Mouse (Mus musculus) ES-Bruce4 (cell line): ENCODE data around the gene Ttc28. TPM values are rescaled to one million over a fixed set of nuclear protein-coding genes. Genes with fewer than 3 reads are reported as not detected.

ENCODE experiments used
- H3K27ac ChIP-seq: 2 replicates; pipeline ENCODE4 v1.5.1; 2012; ENCODE audit warnings: low read length, inconsistent platforms; ENCODE audit not compliant: insufficient read depth
- H3K27me3 ChIP-seq: 2 replicates; pipeline ENCODE4 v1.6.1; 2012; ENCODE audit warnings: mild to moderate bottlenecking, low read length, inconsistent platforms; ENCODE audit not compliant: control insufficient read depth, poor library complexity, insufficient read depth, severe bottlenecking
- H3K36me3 ChIP-seq: 2 replicates; pipeline ENCODE4 v1.6.1; 2012; ENCODE audit warnings: inconsistent platforms, mild to moderate bottlenecking, low read length, moderate library complexity; ENCODE audit not compliant: control insufficient read depth, poor library complexity, insufficient read depth, severe bottlenecking
- H3K4me1 ChIP-seq: one replicate; pipeline ENCODE4 v1.8.1; 2011; ENCODE audit warnings: low read length; ENCODE audit not compliant: control insufficient read depth, insufficient read depth
- H3K4me3 ChIP-seq: 2 replicates; pipeline ENCODE4 v1.5.1; 2011; ENCODE audit warnings: low read depth, mild to moderate bottlenecking, low read length
- H3K9ac ChIP-seq: 2 replicates; pipeline ENCODE4 v1.6.1; 2012; ENCODE audit warnings: low read depth, mild to moderate bottlenecking, inconsistent platforms; ENCODE audit not compliant: poor library complexity, severe bottlenecking
- H3K9me3 ChIP-seq: replicated peaks from 2 replicates; pipeline ENCODE4 v1.6.1; 2012; ENCODE audit warnings: mild to moderate bottlenecking, low read length, inconsistent platforms; ENCODE audit not compliant: control insufficient read depth, poor library complexity, insufficient read depth, severe bottlenecking
- CTCF ChIP-seq: IDR thresholded peaks from one replicate; pipeline ENCODE4 v1.8.1; 2011; ENCODE audit warnings: low read depth, low read length
- EP300 ChIP-seq: IDR thresholded peaks from 2 replicates; pipeline ENCODE4 v1.6.1; 2011; ENCODE audit warnings: low read depth, low read length; ENCODE audit not compliant: insufficient read depth
- POLR2A ChIP-seq: IDR thresholded peaks from one replicate; pipeline ENCODE4 v1.8.1; 2011; ENCODE audit warnings: low read length; ENCODE audit not compliant: insufficient read depth
- polyA plus RNA-seq: library from polyadenylated mRNA; stranded (reverse); fragments of >200 nt; gene quantifications from 2 replicates; pipeline ENCODE4 v1.2.4, GENCODE M21; 2011; ENCODE audit warnings: low read depth; ENCODE audit not compliant: missing spikeins, insufficient read depth, insufficient read length

The Ttc28 gene
- polyA plus RNA-seq, 1 experiment: 2.5 TPM

GRCm38 (mm10) chr5:110859013-110859650 lies 20.5 kb upstream of the Ttc28 start:
- no peak for TF ChIP-seq EP300
- TF ChIP-seq POLR2A: no peak
- Histone ChIP-seq H3K4me3 (no peak overlapping the region), H3K9ac (no peak overlapping the region), H3K27ac (0 out of 2 replicates have a peak overlapping the region, but pooled peaks have one; percentile 54), H3K27me3 (no peaks in the 10 kb centered on the region), H3K36me3 (peaks cover 75% of the 10 kb centered on the region), H3K4me1 (no peaks in the 10 kb centered on the region), H3K9me3 (no peaks in the 10 kb centered on the region)

DNA sequence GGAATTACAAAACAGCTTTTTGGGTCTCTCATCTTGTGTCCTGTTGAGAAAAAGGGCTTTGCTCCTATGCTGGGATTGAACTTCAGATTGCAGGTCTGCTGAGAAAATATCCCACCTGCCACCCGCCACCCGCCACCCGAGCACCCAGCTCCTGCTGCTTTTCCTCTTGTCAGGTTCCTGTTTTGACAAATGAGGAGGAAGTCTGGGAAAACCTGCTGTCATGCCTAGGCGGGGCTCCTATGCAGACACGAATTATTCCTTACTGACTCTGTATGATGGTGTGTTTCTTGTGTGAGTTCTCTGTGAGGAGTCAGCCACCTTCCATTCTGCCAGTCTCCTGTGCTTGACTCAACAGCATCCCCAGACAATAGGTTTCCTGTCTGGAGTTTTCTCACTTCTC lies 19.2 kb upstream of the Ttc28 start:
- H3K9ac ChIP-seq: no peak overlapping the region
- no peak for TF ChIP-seq CTCF
- peaks cover 69% of the 10 kb centered on the region for H3K36me3 ChIP-seq
- H3K27ac ChIP-seq: no peak overlapping the region
- no peak overlapping the region for H3K4me3 ChIP-seq
- H3K4me1 ChIP-seq: no peaks in the 10 kb centered on the region
- H3K9me3 ChIP-seq: no peaks in the 10 kb centered on the region
- no peaks in the 10 kb centered on the region for H3K27me3 ChIP-seq

DNA sequence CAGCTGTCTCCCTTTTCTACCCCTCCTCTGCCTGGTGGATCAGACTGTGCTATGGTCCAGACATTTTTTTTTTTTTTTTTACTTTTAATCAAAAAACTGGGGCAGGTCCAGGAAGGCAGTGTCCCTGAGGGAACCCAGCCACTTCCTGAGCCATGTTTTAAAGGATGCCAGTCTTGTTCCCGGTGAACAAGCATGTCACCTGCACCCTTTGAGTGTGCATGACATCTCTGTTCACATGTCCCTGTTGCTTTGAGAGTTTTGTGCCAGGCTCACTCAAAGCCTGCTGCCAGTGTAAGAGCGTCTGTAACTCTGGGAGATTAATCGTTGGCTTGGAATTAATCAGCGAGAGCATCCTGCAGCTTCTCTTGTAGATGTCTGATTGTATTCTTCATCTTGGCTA lies 11.1 kb upstream of the Ttc28 start:
- Histone ChIP-seq H3K9ac (no peak overlapping the region), H3K36me3 (peaks cover 62% of the 10 kb centered on the region), H3K4me1 (no peaks in the 10 kb centered on the region), H3K27me3 (no peaks in the 10 kb centered on the region), H3K4me3 (no peak overlapping the region), H3K9me3 (no peaks in the 10 kb centered on the region), H3K27ac (no peak overlapping the region)
- TF ChIP-seq CTCF: no peak
- TF ChIP-seq POLR2A: no peak
- no peak for TF ChIP-seq EP300

GRCm38 (mm10) chr5:110869242-110869669 lies 10.3 kb upstream of the Ttc28 start:
- Histone ChIP-seq H3K4me3 (no peak overlapping the region), H3K27me3 (no peaks in the 10 kb centered on the region), H3K4me1 (no peaks in the 10 kb centered on the region), H3K9ac (no peak overlapping the region), H3K27ac (no peak overlapping the region), H3K36me3 (peaks cover 63% of the 10 kb centered on the region), H3K9me3 (no peaks in the 10 kb centered on the region)
- TF ChIP-seq EP300 (no peak), CTCF (no peak), POLR2A (no peak)

DNA sequence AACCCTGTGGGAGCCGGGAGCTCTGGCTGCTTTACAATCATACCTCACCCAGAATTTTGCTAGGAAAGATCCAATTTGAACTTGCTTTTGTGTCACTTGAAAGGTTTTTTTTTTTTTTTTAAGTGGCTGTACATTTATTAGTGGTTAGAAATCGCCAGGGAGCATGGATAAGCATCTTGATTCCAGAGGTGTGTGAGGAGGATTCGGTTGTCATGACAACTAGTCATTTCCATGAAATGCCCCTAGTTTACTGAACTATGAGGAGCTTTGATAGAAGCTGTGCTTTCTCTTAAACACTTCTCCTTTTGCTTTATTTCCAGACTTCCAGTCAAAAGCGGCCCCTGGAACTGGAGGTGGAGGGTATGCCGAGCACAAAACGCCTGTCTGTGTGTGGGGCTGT lies 6.4 kb upstream of the Ttc28 start:
- H3K4me1 ChIP-seq: no peaks in the 10 kb centered on the region
- TF ChIP-seq CTCF (no peak), EP300 (no peak), POLR2A (no peak)
- peaks cover 37% of the 10 kb centered on the region for H3K36me3 ChIP-seq
- no peak overlapping the region for H3K4me3 ChIP-seq
- no peaks in the 10 kb centered on the region for H3K9me3 ChIP-seq
- H3K27me3 ChIP-seq: no peaks in the 10 kb centered on the region
- no peak overlapping the region for H3K9ac ChIP-seq
- no peak overlapping the region for H3K27ac ChIP-seq

DNA sequence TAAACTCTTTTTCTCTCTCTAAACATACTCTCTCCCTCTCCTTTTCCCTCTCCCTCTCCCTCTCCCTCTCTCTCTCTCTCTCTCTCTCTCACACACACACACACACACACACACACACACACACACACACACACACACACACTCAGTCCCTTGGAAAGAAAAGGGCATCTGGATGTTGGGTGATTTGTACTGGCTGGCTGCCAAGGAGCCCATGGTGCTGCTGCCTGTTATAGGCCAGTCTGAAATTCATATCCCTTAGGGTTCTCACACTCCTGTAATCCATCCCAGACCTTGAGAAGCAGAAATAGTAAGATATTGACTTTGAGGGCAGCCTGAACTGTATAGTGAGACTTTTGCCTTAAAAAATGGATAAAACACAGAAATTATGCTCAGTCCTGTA lies 4.9 kb upstream of the Ttc28 start:
- Histone ChIP-seq H3K27me3 (no peaks in the 10 kb centered on the region), H3K4me1 (no peaks in the 10 kb centered on the region), H3K36me3 (peaks cover 27% of the 10 kb centered on the region), H3K4me3 (no peak overlapping the region), H3K9ac (no peak overlapping the region), H3K9me3 (no peaks in the 10 kb centered on the region), H3K27ac (no peak overlapping the region)
- TF ChIP-seq POLR2A (no peak), CTCF (no peak), EP300 (no peak)
